Mouse (Mus musculus) spleen, postnatal 4 days (tissue): Measurements from ENCODE around the gene Tgm2.

Experiments
- DNase-seq, 2 experiments: peaks; one replicate each; pipeline ENCODE4 v3.0.0; 2022; ENCODE audit warnings: low spot score in 2 of 2

Gene Tgm2

DNA sequence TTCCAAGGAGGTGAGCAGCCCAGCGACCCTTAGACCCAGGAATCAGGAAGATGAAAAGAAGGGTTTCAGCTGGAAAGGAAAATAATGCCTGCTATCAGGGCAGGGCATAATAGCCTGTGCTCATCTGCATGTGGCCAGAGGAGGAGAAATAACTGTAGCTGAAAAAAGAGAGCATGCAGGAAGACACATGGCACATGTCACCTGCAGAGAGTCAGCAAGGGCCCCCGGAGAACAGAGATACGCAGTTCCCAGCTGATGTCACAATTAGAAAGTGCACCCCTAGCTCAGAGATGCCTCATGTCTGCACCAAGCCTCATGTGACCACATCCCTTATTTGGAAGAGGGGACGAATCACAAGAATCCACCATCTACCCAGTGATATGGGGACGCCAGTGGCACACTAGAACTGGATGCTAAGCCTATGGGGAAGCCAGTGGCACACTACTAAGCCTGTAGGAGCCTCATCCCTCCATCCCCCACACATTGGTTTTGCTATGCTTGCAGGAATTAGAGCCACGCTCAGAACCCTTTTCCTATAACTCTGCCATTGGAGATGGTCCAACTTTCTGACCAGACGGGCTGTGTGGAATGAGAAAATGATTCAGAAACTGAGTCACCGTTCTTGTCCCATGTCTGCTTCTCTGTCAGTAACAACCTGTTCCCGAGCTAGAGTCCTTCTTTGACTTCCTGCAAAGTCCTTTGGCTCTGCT lies 21.4 kb upstream of the Tgm2 start:
- no peak for DNase-seq

DNA sequence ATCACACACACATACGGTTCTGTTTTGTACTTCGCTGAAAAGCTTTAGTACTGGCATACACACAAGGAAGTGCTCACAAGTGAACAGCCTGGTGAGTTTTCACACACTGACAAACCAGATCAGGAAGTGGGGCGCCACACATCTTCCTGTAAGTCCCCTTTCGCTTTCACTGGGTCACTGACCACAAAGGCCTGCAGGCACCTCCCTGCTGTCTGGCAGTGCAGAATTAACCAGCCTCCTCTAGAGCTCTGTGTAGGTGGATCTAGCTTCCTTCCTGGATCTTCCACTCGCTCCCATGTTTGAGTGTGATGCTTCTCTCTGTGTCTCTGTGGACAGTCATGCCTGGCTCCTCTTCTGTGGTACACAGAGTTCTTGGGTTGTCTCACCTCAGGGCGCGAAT lies 20.4 kb upstream of the Tgm2 start:
- DNase-seq: peak; percentile 64 to 78

DNA sequence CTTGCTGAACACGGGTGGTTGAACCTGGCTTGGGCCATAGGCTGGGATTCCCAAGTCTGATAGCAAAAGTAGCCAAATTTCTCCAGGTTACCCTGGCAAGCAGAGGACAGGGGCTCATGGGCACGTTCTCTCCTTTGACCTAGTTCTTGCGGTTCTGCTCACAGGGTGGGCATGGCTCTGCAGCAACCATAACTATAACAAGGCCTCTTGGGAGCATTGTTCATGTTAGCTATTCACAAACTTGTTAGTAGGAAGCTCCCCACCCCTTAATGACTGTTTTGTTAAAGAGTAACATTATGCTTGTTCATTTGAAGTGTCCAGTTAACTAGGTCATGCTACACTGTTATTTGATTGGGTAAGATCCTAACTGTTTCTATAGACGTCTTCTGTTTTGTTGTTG lies 19.5 kb upstream of the Tgm2 start:
- no peak for DNase-seq

DNA sequence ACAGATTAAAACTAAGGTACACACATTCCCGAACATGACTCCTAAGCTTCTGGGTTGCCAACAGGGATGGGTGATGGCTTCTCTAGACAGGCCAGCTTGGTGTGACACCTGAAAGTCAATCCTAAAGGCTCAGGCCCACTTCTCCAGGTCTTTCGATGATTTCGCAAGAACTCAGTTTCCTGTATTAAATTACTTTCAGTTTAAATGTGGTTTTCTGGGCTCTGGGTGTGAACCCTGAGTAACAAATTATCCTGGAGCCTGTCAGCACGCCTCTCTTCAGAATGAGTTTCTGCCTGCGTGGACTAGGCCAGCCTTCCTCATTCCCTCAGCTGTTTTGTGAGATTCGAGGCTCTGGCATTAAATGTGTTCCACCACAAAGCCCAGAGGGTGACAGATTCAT lies 16.8 kb upstream of the Tgm2 start:
- DNase-seq: no peak

DNA sequence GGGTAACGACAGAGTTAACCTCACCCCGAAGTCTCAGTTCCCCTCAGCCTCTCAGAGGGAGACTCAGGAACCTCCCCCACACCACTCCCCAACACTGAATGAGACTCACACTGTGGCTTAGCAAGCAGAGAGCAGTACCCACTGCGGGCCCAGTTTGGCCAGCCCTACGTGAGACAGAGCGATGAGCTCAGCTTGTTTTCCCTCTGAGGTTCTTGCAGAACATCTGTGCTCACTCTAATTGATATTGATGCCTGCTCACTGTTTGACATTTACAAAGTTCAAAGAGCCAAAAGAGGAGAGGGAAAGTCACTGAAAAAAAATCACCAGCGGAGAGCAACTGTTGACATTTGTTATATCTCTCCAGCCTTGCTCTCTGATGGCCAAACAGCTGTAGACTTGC lies 15.5 kb upstream of the Tgm2 start:
- no peak for DNase-seq

DNA sequence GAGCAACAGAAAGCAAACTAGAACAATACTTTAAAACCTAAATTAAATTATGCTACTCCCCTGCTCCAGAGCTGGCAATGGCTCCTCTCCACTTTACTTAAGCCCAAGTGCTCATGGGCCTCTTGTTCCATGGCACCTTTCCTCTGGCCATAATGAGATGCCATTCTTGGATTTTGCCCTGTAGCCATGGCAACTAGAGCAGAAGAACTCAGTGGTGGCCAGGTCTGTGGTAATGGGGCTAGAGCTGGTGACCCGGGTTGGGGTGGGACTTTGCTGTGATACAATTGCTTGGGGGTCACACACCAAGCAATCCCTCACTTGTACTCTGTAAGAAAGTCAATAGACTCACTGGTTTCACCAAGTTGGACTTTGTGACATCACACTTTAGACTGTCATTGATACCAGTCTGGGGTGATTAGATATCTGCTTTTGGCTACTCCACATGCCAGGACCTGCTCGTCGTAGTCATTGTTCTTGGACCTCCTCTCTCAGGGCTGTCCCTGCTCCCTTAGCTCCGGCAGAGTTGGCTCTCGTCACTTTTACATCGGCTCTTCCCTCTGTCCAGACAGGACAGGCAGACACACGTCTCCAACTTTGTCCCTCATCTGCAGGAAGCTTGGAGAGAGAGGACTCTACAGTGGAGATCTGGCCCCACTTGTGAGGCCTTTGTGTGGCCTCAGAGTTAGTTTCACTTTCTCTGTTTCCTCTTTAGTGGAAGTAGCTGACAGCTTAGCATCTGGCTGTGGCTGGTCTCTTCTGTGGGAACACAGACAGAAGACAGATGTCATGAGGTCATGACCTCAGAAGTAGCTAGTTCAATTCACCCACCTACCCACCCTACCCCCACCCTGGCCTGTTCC lies 13.4 kb upstream of the Tgm2 start:
- DNase-seq: no peak

DNA sequence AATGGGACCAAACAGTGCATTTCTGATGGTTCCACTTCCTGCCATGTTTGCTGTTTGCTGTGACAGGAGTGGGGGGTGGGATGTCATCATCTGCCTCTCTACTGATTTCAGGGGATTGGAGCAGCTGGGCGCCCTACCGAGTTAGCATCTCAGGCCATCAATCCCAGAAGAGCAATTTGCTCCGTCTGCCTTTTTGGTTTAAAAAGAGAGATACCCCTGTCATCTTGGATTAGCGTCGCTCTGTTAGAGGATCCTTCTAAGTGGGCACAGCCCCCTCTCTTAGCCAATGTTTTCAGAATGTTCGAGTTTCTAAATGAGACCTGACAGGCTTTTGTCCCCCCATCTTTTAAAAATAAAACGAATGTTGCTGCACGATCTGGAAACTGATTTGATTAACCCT lies 11.4 kb upstream of the Tgm2 start:
- no peak for DNase-seq

DNA sequence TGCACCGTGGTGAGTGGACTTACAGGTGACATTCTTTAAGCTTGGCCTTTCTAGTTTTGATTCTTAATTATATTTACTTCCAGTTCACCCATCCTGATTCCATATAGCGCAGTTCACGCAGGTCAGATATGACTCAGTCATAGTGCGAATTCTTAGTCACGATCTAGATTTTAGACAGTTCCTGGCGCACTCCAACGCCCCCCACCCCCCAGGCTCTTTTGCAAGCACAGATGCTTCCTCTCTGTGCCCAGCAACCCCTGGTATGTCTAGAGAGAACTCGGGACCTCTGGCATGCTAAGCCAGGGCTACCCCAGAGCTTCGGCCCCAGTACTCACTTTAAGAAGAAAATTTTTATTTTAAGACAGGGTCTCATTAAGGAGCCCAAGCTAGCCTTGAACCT lies 10.3 kb upstream of the Tgm2 start:
- no peak for DNase-seq

DNA sequence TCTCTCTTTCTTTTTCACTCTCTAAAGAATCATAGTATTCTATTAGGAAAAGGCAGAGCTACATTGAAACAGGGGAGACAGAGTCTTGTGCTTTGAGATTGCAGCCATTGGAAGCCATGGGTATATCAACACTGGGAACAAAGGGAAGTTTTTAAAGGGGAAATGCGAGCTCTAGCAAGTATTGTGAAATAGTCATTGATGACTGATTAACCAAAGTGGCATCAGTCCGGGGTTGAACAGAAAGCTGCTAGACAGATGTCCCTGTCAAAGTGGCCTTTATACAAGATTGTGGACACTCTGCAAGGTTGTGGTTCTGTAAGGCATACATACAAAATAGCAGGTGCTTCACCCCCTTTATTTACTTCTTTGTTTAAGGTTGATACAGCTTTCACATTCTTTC lies 9.4 kb upstream of the Tgm2 start:
- DNase-seq: no peak

DNA sequence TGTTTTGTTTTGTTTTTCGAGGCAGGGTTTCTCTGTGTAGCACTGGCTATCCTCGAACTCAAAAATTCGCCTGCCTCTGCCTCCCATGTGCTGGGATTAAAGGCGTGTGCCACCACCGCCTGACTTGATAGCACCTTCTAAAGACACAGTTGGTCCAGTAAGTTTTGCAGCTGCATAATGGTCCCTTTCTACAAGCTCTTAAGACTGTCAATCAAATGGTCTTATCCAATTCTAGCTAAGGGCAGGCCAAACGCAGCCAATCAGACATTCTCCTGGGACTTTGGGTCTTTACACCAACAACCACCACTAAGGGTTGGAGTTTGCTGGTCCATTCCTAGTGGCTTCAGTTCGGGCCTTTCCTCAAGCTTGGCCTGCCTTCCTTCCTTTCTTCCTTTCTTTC lies 8.9 kb upstream of the Tgm2 start:
- DNase-seq: no peak

DNA sequence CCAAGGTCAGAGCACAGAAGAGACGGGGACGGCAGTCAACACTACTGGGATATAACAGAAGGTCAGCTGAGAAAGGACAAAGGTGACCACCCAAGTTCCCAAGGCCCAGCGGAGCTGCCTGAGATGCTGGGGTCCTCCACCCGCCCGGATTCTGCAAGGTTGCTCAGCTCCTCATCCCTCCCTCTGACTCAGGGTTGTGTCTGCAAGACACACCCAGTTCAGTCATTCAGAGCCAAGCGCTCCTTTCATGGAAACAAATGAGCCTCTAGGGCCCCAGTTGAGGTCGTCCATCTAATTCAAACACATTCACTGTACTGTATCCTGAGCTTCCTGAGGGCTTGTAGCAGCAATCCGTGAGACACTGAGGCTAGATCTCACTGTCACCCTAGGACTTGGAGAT lies 8.4 kb upstream of the Tgm2 start:
- DNase-seq: no peak

DNA sequence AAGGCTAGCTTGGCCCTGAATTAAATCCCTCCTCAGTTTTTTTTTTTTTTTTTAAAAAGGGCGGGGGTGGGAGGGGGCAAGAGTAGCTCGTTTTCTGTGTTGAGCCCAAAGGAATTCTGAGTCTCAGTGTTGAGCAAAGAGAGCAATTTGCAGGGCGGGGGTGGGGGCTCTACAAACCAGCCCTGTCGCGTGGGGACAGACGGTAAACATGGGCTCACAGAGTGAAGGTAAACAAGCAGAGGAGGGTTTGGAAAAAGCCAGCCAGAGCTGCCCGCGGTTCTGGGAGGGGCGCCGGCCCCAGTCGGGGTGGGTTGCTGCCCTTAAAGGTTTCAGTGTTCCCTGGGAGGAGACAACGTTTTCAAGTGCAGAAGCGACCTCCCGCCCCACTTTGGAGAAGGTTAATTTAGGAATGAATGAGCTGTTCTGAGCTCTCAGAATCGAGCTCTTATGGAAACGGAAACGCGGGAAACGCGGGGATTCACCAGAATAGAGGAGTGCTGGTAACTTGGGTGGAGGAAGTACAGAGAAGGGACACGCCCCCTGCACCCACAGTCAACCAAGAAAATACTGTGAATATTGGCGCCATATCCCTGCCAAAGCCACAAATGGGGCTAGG lies 7.6 kb upstream of the Tgm2 start:
- peak in 1 of 2 experiments; percentile 57 for DNase-seq

DNA sequence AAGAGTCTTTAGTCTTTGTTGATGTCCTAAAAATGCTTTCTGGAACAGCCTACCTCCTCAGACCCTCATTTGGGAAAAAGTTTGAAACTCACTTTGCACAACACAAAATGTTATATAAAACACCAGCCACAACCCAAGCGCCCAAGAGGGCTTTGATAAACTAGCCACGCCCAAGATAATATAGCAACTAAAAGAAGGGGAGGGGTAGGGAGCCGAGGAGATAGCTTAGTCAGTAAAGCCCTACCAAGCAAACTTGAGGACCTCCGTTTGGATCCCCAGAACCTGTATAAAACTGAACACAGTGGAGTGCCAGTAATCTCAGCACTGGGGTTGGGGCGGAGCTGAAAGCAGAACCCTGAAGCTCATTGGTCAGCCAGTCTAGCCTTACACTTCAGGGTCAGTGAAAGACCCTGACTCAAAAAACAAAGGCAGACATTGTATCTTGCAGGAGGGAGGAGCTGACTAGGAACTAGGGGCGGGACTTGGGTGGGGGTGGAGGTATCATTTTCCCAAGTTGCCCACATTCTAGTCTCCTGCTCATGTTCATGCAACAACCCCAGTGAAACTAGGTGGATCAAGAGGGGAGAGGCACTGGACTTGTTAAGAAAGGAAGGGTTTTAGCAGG lies 6.6 kb upstream of the Tgm2 start:
- DNase-seq: no peak

DNA sequence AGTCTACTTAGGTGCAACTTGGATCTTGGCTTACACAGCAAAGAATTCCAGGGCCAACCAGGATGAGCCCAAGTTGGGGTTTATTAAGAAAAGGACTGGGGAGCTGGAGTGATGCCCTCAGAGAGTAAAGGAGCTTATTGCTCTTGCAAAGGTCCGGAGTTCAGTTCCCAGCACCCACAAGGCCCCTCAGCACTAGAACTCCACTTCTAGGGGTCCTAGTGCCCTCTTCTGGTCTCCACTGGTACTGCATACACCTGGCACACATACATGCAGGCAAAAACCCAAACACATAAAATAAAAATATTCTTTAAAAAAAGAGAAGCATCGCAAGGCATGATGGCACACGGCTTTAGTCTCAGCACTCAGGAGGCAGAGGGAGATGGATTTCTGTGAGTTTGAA lies 4.8 kb upstream of the Tgm2 start:
- DNase-seq: no peak

DNA sequence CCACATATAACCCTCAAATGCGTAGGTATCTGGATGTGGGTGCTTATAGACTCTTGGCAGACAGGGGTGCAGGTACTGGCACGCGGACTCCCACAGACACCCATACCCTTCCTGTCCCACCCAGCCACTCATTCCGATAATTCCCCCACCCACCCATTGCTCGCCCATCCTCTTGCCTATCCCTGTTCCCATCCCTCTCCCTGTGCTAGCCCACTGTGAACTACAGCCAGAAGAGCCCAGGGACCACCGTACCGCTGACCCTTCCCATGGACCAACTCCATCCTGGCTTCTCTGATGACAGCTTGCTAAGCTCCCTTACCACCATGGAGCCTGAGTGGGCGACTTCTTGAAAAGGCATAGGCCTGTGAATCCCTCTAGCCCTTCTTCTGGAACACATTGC lies 735 bp upstream of the Tgm2 start:
- DNase-seq: no peak

DNA sequence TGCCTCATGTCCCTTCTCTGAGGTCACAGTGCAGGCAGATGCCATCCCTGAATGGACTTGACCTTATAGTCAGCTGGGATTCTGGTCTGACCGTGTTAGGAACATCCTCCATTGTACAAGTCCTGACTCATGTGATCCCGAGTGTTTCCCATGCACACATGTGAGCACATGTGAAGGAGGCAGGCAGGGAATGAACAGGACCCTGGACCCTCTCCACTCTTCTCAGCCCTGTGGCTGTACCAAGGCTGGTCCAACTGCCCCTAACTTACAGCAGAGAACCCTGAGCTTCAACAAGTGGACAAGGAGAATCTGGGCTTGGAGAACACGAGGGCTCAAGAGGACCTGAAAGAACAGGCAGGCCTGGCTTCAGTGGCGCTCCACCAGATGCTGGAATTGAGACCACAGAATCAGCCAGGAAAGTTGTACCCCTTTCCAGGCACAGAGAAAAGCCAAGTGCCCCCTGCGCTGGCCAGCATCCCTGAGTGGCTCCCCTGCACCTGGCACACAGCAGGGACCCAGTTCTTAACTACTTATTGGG lies 639 bp downstream of the Tgm2 start:
- DNase-seq: peak in 1 of 2 experiments; percentile 66

DNA sequence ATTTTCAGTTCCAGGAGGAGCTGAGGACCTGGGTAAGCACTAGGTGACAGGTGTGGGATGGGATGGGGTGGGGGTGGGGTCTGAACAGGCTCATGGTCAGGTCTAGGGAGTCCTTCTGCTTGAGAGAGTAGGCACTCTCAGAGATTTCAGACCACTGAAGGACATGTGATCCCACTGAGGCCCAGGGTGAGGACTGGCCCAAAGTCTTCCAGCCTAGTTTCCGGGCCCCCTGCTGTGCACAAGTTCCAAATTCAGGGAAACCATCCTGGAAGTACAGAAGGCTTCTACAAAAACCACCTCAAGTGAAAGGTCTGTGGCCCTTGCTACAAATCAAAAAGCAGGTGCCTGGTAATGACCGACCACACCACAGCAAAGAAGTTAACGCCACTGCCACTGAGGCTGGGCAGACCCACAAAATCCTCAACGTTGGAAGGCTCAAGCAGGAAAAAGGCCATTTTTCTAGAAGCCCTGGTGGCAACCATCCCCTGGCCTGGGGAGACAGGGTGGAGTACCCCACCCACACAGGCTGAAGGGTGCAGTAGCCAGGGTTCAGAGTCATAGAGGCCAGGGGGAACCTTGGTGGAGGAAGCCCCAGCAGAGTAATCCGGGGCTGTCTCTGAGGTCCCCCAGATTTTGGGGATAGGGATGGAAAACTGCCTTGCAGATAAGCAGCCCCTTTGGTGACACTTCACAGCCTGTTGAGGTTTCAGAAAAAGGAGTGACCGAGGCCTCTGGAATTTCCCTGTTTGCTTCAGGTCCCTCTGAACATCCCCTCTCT lies 1.3 kb downstream of the Tgm2 start:
- DNase-seq: peak in 1 of 2 experiments; percentile 64

DNA sequence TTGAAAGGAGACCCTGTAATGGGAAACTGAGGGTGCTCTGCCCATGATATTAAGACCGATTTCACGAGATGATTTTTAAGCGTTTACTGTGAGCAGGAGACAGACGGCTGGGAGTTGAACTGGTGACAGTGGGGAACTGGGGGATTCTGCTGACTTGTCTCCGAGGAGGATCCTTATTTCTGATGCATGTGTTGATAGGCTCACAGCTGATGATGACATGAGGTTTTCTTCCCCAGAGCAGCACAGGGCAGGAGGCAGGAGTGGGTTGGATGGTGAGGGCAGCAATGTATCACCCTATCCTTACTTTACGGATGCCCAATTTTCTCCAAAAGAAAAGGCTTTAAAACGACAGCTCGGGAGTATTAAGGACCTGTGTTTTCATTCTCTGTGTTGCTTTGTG lies 2.0 kb downstream of the Tgm2 start:
- peak in 1 of 2 experiments; percentile 63 for DNase-seq

DNA sequence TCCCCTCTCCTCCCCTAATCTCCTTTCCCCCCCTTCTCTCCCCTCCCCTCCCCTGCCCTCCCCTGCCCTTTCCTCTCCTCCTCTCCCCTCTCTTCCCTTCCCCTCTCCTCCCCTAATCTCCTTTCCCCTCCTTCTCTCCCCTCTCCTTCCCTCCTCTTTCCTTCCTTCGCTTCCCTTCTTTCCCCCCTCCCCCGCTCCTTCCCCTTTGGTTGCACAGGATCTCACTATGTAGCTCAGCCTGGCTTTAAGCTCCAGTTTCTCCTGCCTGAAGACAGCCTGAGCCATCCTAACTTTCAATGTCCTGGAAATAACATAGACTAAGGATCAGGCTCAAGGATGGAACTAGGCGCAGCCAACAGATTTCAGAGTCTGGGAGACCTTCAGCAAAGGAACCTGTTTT lies 2.4 kb downstream of the Tgm2 start:
- no peak for DNase-seq

DNA sequence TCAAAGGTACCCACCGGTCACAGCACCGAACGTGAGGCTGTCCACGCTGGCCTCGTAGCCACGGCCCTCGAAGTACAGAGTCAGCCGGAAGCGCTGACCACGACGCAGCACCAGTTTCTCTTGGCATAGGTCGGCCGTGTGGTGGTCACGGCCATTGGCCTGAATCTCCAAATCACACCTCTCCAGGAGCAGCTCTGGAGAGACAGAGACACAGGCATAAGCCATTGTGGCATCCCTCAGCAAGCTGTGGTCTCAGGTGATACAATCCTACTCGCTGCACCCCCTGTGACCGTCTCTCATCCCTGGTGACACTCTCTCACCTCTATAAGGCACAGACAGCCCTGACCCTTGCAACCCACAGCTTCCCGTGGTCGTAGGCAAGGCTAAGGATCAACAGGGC lies 3.3 kb downstream of the Tgm2 start:
- DNase-seq: peak in 1 of 2 experiments; percentile 65

DNA sequence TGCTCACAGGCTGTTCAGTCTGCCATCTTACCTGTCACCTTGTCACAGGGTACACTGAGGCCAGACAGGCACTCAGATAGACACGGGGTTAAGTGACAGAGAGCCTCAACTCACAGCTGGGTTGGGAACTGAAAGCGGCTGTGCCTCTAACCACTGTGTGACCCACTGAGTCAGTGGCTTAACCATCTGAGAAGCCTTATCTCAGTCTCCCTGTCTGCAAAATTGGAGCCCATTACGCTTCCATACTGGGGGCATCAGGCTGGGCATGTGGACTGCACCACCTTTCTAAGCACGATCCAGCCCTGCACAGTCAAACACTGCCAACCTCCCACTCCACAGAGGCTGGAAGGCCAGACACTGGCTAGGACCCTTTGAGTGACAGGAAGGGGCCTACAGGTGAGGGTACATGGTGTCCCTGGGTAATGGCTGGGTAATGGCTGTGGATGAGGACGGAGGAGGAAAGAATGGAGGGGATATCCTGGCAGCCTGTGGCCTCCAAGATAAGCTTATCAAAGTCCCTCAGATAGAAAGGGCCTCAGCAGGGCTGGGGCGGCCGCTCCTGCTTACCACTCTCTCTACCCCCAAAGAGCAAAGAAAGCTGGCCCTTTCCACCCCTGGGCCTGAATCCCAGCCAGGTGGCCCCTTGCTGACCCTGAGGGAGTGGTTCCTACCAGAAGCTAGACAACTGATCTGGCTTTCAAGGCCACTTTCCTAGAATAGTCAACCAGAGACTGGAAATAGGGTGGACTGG lies 4.4 kb downstream of the Tgm2 start:
- DNase-seq: peak; percentile 79 to 80
